Mouse (Mus musculus): ENCODE results near the gene Efcab6. TPM values are rescaled to one million over a fixed set of nuclear protein-coding genes. Genes with fewer than 3 reads are reported as not detected.

The Efcab6 gene
- not detected for polyA plus RNA-seq (2014; fragmentation: Illumina TruSeq; extraction: RNeasy Lipid Tissue Mini Kit (QIAGEN cat#74804); ENCODE audit: low read depth, low replicate concordance)

GRCm38 (mm10) chr15:84065140-84065539 is at the start of gene Efcab6:
TSS of gene Efcab6 (minus strand) at chr15:84065379.

GRCm38 (mm10) chr15:84105105-84105923 is 40.1 kb upstream of the Efcab6 start, which contains the start of gene Sult4a1:
TSS of gene Sult4a1 (minus strand) at chr15:84105754.

Other genes with a start within 250 kb of the Efcab6 start
- not detected for gene Sult4a1, start 40.4 kb upstream of the Efcab6 start, polyA plus RNA-seq (2014; fragmentation: Illumina TruSeq; extraction: RNeasy Lipid Tissue Mini Kit (QIAGEN cat#74804); ENCODE audit: low read depth, low replicate concordance)
- gene Pnpla5, start 57.8 kb upstream of the Efcab6 start, polyA plus RNA-seq (2014; fragmentation: Illumina TruSeq; extraction: RNeasy Lipid Tissue Mini Kit (QIAGEN cat#74804); ENCODE audit: low read depth, low replicate concordance): not detected
- not detected for gene Pnpla3, start 102.5 kb upstream of the Efcab6 start, polyA plus RNA-seq (2014; fragmentation: Illumina TruSeq; extraction: RNeasy Lipid Tissue Mini Kit (QIAGEN cat#74804); ENCODE audit: low read depth, low replicate concordance)
- 72.2 TPM for gene Samm50, start 126.9 kb upstream of the Efcab6 start, polyA plus RNA-seq (2014; fragmentation: Illumina TruSeq; extraction: RNeasy Lipid Tissue Mini Kit (QIAGEN cat#74804); ENCODE audit: low read depth, low replicate concordance)
- gene Parvb, start 166.7 kb upstream of the Efcab6 start, polyA plus RNA-seq (2014; fragmentation: Illumina TruSeq; extraction: RNeasy Lipid Tissue Mini Kit (QIAGEN cat#74804); ENCODE audit: low read depth, low replicate concordance): 1.4 TPM